Mouse (Mus musculus) heart, embryonic 12.5 days (tissue): ENCODE data around the gene 1700047I17Rik2. TPM values are rescaled to one million over a fixed set of nuclear protein-coding genes. Genes with fewer than 3 reads are reported as not detected.
A peak's percentile ranks its signal among the peaks of the same experiment; 100 is the strongest.
"Not testable (repeated sequence)": the region's sequence is repeated elsewhere in the genome, so short reads cannot be mapped to it uniquely, and the experiment has no call there.

Source experiments
- ATAC-seq: fragments of 200-750 bp; cut with Nextera tagmentation; 2 replicates; pipeline ENCODE4 v1.8.0; 2017; ENCODE audit warnings: moderate TSS enrichment, moderate library complexity; ENCODE audit not compliant: insufficient number of reproducible peaks, low FRiP score
- H3K27ac ChIP-seq: fragments of 300-500 bp; sonication (generic); 2 replicates; pipeline ENCODE4 v1.5.1; 2016; ENCODE audit warnings: mild to moderate bottlenecking, moderate library complexity; ENCODE audit not compliant: poor library complexity, severe bottlenecking
- H3K27me3 ChIP-seq: fragments of 300-500 bp; sonication (generic); replicated peaks from 2 replicates; pipeline ENCODE4 v1.6.1; 2016; ENCODE audit warnings: mild to moderate bottlenecking, moderate library complexity
- H3K36me3 ChIP-seq: fragments of 300-500 bp; sonication (generic); 2 replicates; pipeline ENCODE4 v1.6.1; 2016; ENCODE audit warnings: mild to moderate bottlenecking, moderate library complexity
- H3K4me1 ChIP-seq: fragments of 300-500 bp; sonication (generic); replicated peaks from 2 replicates; pipeline ENCODE4 v1.6.1; 2016; ENCODE audit warnings: mild to moderate bottlenecking
- H3K4me2 ChIP-seq: fragments of 300-500 bp; sonication (generic); 2 replicates; pipeline ENCODE4 v1.6.1; 2016; ENCODE audit warnings: mild to moderate bottlenecking, moderate library complexity
- H3K4me3 ChIP-seq: fragments of 300-500 bp; sonication (generic); 2 replicates; pipeline ENCODE4 v1.5.1; 2016; ENCODE audit warnings: mild to moderate bottlenecking
- H3K9ac ChIP-seq: fragments of 300-500 bp; sonication (generic); 2 replicates; pipeline ENCODE4 v1.6.1; 2016; ENCODE audit warnings: mild to moderate bottlenecking, moderate library complexity
- H3K9me3 ChIP-seq: fragments of 300-500 bp; sonication (generic); replicated peaks from 2 replicates; pipeline ENCODE4 v1.6.1; 2016; ENCODE audit warnings: mild to moderate bottlenecking, moderate library complexity
- WGBS: fragments of 180-500 bp; shearing (Covaris S2); methylation state at CpG from one replicate; pipeline ENCODE4 v1.1.7; 2016; 5-methylcytosine and 5-hydroxymethylcytosine counted together
- polyA plus RNA-seq: library from polyadenylated mRNA; unstranded; fragments of >200 nt; fragmentation: Nextera tagmentation; extraction: Ambion mirVana; gene quantifications from 2 replicates; pipeline ENCODE4 v1.2.1, GENCODE M21; 2016

1700047I17Rik2 gene
- 0.54 TPM in 1 of 2 replicates, not detected in the other for polyA plus RNA-seq

GRCm38 (mm10) chr12:55199306-55199705 lies at the start of gene 1700047I17Rik2:
Gene 1700047I17Rik2, plus strand, starts transcription at chr12:55199592.
- H3K4me1 ChIP-seq, H3K36me3 ChIP-seq, H3K27me3 ChIP-seq, H3K9ac ChIP-seq, H3K4me3 ChIP-seq, H3K27ac ChIP-seq, H3K4me2 ChIP-seq, H3K9me3 ChIP-seq: not testable (repeated sequence)
- no CpG with 5 or more reads among the region's 40 CpGs for WGBS
- ATAC-seq: peak; percentile 97

DNA sequence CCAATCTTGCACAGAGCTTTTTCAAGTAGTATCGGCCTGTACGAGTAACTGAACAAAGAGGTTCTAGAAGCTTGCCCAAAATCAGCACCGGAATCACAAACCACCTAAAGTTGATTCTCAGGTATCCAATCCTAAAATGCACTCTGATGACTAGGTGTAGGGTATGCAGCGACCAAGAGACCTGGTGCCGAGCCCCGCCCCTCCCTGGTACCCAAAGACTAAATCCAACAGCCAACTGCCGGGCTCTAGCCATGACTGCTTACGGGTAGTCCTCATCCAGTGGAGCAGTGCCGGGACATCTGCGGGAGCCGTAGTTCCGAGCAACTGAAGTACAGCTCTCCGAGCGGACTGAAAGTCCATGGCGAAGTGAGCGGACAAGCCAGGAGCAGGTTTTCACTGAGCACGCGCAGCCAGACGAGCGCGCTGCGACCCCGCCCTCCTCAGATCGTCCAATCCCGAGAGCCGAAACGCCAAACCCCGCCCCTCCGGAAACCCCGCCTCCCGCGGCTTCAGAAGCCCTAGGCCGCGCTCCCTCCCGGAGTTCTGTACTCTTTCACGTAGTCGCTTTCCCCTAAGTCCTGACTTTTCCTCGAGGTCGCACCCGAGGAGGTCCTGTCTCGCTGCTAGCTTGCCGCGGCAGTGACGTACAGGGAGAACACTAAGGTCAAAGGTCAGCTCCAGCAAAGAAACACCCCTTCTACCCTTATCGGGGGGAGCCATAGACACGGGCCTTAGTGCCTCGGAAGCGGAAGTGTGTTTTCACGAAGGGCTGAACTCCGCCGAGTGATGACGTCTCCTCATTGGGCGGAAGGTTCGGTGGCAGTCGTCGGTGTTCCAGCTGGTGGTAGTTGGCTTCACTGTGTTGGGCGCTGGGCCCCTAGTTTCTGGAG lies 44.6 kb upstream of the 1700047I17Rik2 start, which contains the start of gene Srp54b:
Gene Srp54b, plus strand, starts transcription at position 546 of the 890 bp plus-strand sequence.
- no CpG with 5 or more reads among the region's 57 CpGs for WGBS
- H3K36me3 ChIP-seq, H3K9me3 ChIP-seq, H3K4me2 ChIP-seq, H3K4me1 ChIP-seq, H3K9ac ChIP-seq, H3K27me3 ChIP-seq, H3K27ac ChIP-seq: not testable (repeated sequence)
- ATAC-seq: peak; percentile 97
- peak within 1 kb of the TSS; percentile 37 for H3K4me3 ChIP-seq

- H3K9me3 ChIP-seq, H3K27ac ChIP-seq, H3K9ac ChIP-seq, H3K36me3 ChIP-seq, H3K4me2 ChIP-seq, H3K4me1 ChIP-seq, H3K27me3 ChIP-seq: not testable (repeated sequence)
- H3K4me3 ChIP-seq: peak overlapping the region; percentile 37
- under 1% methylated on average over 13 of the region's 24 CpGs for WGBS
- peak; percentile 49 for ATAC-seq
Observed at GRCm38 (mm10) chr12:55155449-55155783, 44.0 kb upstream of the 1700047I17Rik2 start.

- not testable (repeated sequence) for H3K27ac ChIP-seq, H3K36me3 ChIP-seq, H3K9me3 ChIP-seq, H3K9ac ChIP-seq, ATAC-seq, H3K4me1 ChIP-seq, H3K4me3 ChIP-seq, H3K27me3 ChIP-seq, H3K4me2 ChIP-seq
- WGBS: no CpG with 5 or more reads among the region's 7 CpGs
Observed at GRCm38 (mm10) chr12:55167034-55167557, 32.3 kb upstream of the 1700047I17Rik2 start.

- not testable (repeated sequence) for ATAC-seq
Observed at GRCm38 (mm10) chr12:55187686-55188085, 11.7 kb upstream of the 1700047I17Rik2 start.

DNA sequence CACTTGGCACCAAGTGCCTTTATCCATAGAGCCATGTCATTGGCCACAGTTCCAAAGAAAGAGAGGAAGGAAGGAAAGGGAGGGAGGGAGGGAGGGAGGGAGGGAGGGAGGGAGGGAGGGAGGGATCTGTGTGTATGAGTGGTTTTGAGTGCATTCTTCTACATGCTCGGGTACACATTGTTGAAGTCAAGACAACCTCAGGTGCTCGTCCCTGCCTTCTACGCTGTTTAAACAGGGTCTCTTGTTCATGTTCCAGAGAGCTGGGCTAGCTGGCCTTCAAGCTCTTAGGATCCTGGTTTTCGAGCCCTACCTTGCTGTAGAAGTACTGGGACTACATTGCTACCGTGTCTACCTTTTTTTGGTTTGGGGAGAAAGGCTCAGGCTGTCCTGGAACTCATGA lies 10.3 kb upstream of the 1700047I17Rik2 start:
- H3K27ac ChIP-seq, H3K4me1 ChIP-seq, H3K9me3 ChIP-seq, H3K9ac ChIP-seq, H3K4me2 ChIP-seq, H3K27me3 ChIP-seq, H3K36me3 ChIP-seq, H3K4me3 ChIP-seq, ATAC-seq: not testable (repeated sequence)
- no CpG with 5 or more reads among the region's 5 CpGs for WGBS

More at GRCm38 (mm10) chr12:55187686-55188085, 11.7 kb upstream of the 1700047I17Rik2 start:
- not testable (repeated sequence) for H3K9me3 ChIP-seq, H3K27ac ChIP-seq, H3K4me1 ChIP-seq, H3K4me3 ChIP-seq, H3K36me3 ChIP-seq, H3K9ac ChIP-seq, H3K27me3 ChIP-seq, H3K4me2 ChIP-seq
- WGBS: no CpG with 5 or more reads among the region's 8 CpGs

DNA sequence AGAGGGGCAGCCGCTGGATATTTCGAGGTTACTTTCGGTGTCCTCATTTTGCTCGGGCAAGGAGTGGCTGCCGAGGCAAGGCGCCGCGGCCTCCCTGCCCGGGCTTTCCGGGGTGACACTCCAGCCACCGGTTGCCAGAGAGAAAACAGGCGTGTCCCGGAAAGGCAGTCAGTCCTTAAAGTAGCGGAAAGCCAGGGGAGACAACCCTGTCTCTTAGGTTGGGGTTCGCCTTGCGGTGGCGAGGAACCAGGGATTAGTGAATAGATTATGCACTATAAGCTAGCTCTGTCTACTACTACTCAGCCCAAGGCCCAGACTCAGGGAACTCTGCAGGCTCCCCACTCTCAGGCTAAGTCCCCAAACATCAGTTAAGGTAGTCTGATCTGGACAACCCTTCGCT lies 407 bp downstream of the 1700047I17Rik2 start:
- not testable (repeated sequence) for H3K4me3 ChIP-seq, H3K27ac ChIP-seq, H3K4me2 ChIP-seq, H3K36me3 ChIP-seq, H3K27me3 ChIP-seq, H3K9me3 ChIP-seq, H3K4me1 ChIP-seq, H3K9ac ChIP-seq
- no CpG with 5 or more reads among the region's 18 CpGs for WGBS
- ATAC-seq: peak; percentile 58

GRCm38 (mm10) chr12:55212944-55213343 lies 13.6 kb downstream of the 1700047I17Rik2 start:
- ATAC-seq, H3K27ac ChIP-seq, H3K4me1 ChIP-seq, H3K27me3 ChIP-seq, H3K36me3 ChIP-seq, H3K9me3 ChIP-seq, H3K4me3 ChIP-seq, H3K4me2 ChIP-seq, H3K9ac ChIP-seq: not testable (repeated sequence)
- WGBS: no CpG with 5 or more reads among the region's 6 CpGs

DNA sequence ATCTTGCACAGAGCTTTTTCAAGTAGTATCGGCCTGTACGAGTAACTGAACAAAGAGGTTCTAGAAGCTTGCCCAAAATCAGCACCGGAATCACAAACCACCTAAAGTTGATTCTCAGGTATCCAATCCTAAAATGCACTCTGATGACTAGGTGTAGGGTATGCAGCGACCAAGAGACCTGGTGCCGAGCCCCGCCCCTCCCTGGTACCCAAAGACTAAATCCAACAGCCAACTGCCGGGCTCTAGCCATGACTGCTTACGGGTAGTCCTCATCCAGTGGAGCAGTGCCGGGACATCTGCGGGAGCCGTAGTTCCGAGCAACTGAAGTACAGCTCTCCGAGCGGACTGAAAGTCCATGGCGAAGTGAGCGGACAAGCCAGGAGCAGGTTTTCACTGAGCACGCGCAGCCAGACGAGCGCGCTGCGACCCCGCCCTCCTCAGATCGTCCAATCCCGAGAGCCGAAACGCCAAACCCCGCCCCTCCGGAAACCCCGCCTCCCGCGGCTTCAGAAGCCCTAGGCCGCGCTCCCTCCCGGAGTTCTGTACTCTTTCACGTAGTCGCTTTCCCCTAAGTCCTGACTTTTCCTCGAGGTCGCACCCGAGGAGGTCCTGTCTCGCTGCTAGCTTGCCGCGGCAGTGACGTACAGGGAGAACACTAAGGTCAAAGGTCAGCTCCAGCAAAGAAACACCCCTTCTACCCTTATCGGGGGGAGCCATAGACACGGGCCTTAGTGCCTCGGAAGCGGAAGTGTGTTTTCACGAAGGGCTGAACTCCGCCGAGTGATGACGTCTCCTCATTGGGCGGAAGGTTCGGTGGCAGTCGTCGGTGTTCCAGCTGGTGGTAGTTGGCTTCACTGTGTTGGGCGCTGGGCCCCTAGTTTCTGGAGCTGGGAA lies 30.5 kb downstream of the 1700047I17Rik2 start, which contains the start of gene Srp54c:
Gene Srp54c, plus strand, starts transcription at position 543 of the 894 bp plus-strand sequence.
- H3K27ac ChIP-seq, H3K27me3 ChIP-seq, H3K4me1 ChIP-seq, H3K36me3 ChIP-seq, H3K9me3 ChIP-seq, H3K4me2 ChIP-seq: not testable (repeated sequence)
- peak within 1 kb of the TSS; percentile 67; the same call in 1 of the 2 replicates for H3K9ac ChIP-seq
- WGBS: no CpG with 5 or more reads among the region's 57 CpGs
- peak; percentile 98 for ATAC-seq
- H3K4me3 ChIP-seq: peak within 1 kb of the TSS; percentile 50

DNA sequence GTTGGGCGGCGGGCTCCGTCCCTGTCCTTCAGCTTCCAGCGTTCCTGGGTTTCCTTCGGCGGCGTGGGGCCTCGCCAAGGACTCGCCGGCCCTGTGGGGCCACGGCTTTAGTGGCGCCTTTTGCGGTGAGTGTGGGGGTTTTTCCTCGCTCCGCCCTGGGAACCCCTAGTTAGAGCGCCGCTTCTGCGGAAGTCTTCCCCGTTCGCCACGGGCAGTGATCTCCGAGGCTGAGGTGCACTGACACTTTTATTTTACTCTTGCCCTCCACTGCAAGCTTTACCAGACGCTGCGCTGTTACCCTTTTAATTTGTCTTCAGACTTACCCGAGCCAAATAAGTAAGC lies 31.1 kb downstream of the 1700047I17Rik2 start:
- peak overlapping the region; percentile 50 for H3K4me3 ChIP-seq
- not testable (repeated sequence) for H3K27me3 ChIP-seq, H3K4me1 ChIP-seq, H3K9me3 ChIP-seq, H3K4me2 ChIP-seq, H3K36me3 ChIP-seq, H3K27ac ChIP-seq
- peak; percentile 54 for ATAC-seq
- WGBS: 0% methylated on average over 12 of the region's 25 CpGs
- H3K9ac ChIP-seq: peak overlapping the region; percentile 67; the same call in 1 of the 2 replicates

- no CpG with 5 or more reads among the region's 8 CpGs for WGBS
- not testable (repeated sequence) for H3K4me2 ChIP-seq, H3K27me3 ChIP-seq, ATAC-seq, H3K27ac ChIP-seq, H3K36me3 ChIP-seq, H3K4me1 ChIP-seq, H3K4me3 ChIP-seq, H3K9ac ChIP-seq, H3K9me3 ChIP-seq
Observed at GRCm38 (mm10) chr12:55242243-55242642, 42.9 kb downstream of the 1700047I17Rik2 start.
